Mouse (Mus musculus): Measurements from ENCODE around the gene Prkg1.

GRCm38 (mm10) chr19:31065206-31065781 lies 699.5 kb downstream of the Prkg1 start:
- TF ChIP-seq POLR2A (IDR thresholded peaks at IDR 0.05; ENCODE audit: insufficient read depth, low read depth, low read length) (peak; percentile 57; the same call in 1 of the 2 replicates), CTCF (IDR thresholded peaks at IDR 0.05) (no peak)
